Mouse (Mus musculus) ES-Bruce4 (cell line): ENCODE data around the gene Stum.

Experiments used
- CTCF ChIP-seq: IDR thresholded peaks from one replicate; pipeline ENCODE4 v1.8.1; 2011; ENCODE audit warnings: low read depth, low read length
- EP300 ChIP-seq: IDR thresholded peaks from 2 replicates; pipeline ENCODE4 v1.6.1; 2011; ENCODE audit warnings: low read depth, low read length; ENCODE audit not compliant: insufficient read depth
- POLR2A ChIP-seq: IDR thresholded peaks from one replicate; pipeline ENCODE4 v1.8.1; 2011; ENCODE audit warnings: low read length; ENCODE audit not compliant: insufficient read depth

GRCm38 (mm10) chr1:180510879-180511278 lies 27.6 kb upstream of the Stum start:
- no peak for TF ChIP-seq POLR2A
- TF ChIP-seq CTCF = no peak
- no peak for TF ChIP-seq EP300
